Mouse (Mus musculus) lung, adult 2 months (tissue): Measurements from ENCODE around the gene C1ql2. TPM values are rescaled to one million over a fixed set of nuclear protein-coding genes. Genes with fewer than 3 reads are reported as not detected.

ENCODE experiments used
- DNase-seq: peaks from one replicate; pipeline ENCODE4 v3.0.0; 2022
- H3K4me1 ChIP-seq: fragments of 200-500 bp; 2 replicates; pipeline ENCODE4 v1.6.1; 2011; ENCODE audit warnings: low read length; ENCODE audit not compliant: control insufficient read depth, insufficient read depth
- H3K4me3 ChIP-seq: fragments of 200-500 bp; replicated peaks from 2 replicates; pipeline ENCODE3; 2011; ENCODE audit warnings: low read depth, mild to moderate bottlenecking, control low read depth, low read length; ENCODE audit errors: extremely low read depth
- CTCF ChIP-seq: fragments of 200-500 bp; IDR thresholded peaks from 2 replicates; pipeline ENCODE4 v1.5.1; 2011; ENCODE audit warnings: mild to moderate bottlenecking, low read length, control low read depth; ENCODE audit not compliant: insufficient read depth
- POLR2A ChIP-seq: fragments of 200-500 bp; IDR thresholded peaks from 2 replicates; pipeline ENCODE4 v1.6.1; 2011; ENCODE audit warnings: low read depth, mild to moderate bottlenecking, control low read depth, low read length, borderline replicate concordance; ENCODE audit errors: extremely low read depth
- WGBS: fragments of 180-500 bp; shearing (Covaris S2); methylation state at CpG from one replicate; pipeline ENCODE4 v1.1.7; 2018; 5-methylcytosine and 5-hydroxymethylcytosine counted together
- polyA plus RNA-seq: library from polyadenylated mRNA; depleted of rRNA; stranded (reverse); fragments of >200 nt; gene quantifications from 2 replicates; pipeline ENCODE4 v1.2.3, GENCODE M21; 2012; rRNA removed

Gene C1ql2
- polyA plus RNA-seq, 1 experiment = 0.12 TPM

GRCm38 (mm10) chr1:120374832-120375231 lies 34.5 kb downstream of the C1ql2 start:
- WGBS = 70% methylated on average over 2 of the region's 2 CpGs
- no peak for TF ChIP-seq CTCF
- TF ChIP-seq POLR2A = no peak
- Histone ChIP-seq H3K4me3 (no peak overlapping the region), H3K4me1 (no peaks in the 10 kb centered on the region)
- no peak for DNase-seq

DNA sequence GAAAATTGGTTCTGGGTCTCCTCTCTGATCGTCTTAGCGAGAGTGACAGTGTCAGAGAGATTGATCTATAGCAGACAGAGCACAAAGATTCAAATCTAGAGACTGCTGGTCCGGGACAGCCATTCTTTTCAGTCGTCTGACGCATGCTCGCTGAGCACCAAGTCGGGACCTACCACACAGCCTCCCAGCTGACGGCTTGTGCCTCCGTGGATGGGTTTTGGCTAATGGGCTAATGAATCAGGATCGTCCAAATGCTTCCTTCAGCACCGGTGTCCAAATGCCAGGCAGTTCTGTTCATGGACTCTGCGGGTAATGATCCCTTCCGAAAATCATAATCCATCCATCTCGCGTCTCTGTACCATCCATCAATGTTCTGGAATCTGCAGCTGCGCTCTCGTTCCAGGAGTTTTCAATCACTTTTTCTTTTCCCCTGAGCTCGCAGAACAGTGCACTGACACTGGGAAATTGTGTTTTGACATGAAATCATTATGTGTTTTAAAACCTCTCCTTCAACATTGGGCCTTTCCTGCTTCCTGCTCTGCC lies 44.7 kb downstream of the C1ql2 start:
- Histone ChIP-seq H3K4me1 (no peaks in the 10 kb centered on the region), H3K4me3 (no peak overlapping the region)
- TF ChIP-seq CTCF (no peak), POLR2A (no peak)
- no peak for DNase-seq
- WGBS = 79% methylated on average over 18 of the region's 18 CpGs

DNA sequence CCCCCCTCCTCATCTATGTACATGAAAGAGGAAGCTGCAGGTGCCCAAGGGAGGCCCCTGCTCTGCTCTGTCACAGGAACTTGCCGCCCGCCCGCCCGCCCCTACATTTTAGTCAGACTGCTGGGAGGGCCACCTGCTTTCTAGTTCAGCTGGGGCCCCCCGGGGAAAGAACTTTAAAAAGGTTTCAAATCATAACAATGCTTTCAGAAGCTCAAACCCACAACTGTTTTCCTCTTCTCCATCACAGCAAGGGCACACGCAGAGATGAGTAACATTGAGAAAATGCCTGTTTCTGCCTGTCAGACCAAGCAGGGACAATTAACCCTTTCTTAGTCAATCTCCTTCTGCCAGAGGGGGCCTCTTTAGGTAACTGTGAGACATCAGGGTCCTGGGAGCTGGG lies 49.4 kb downstream of the C1ql2 start:
- TF ChIP-seq CTCF = no peak
- no peak for TF ChIP-seq POLR2A
- no peak for DNase-seq
- Histone ChIP-seq H3K4me3 (no peak overlapping the region), H3K4me1 (no peaks in the 10 kb centered on the region)
- WGBS = 26% methylated on average over 6 of the region's 6 CpGs

DNA sequence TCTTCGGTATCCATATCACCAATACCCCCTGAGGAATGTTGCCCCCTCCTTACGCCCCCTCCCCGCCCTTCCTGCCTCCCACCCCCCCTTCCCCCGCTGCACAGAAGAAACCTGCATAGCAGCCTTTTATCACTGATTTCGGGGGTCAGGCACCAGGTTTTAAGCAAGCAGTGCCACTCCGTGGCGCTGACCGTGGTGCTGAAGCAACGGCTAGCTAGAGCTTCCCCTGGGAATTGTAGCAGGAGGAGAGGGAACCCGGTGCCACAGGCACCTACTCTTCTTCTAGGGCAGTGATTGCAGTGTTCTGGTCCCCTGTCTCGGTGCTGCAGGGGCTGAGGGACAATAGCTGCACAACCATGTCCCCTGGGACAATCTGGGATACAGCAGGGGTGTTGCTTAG lies 50.0 kb downstream of the C1ql2 start:
- Histone ChIP-seq H3K4me3 (no peak overlapping the region), H3K4me1 (no peaks in the 10 kb centered on the region)
- WGBS = 4% methylated on average over 11 of the region's 11 CpGs
- peak; percentile 14 for DNase-seq
- no peak for TF ChIP-seq CTCF
- no peak for TF ChIP-seq POLR2A

Other genes with a start within 250 kb of the C1ql2 start
- 193 and 281 TPM in 2 replicates for gene Dbi, start 219.5 kb upstream of the C1ql2 start, polyA plus RNA-seq
- gene 3110009E18Rik, start 219.4 kb upstream of the C1ql2 start, polyA plus RNA-seq = 1.5 and 1.7 TPM in 2 replicates
- 58.3 and 67.0 TPM in 2 replicates for gene Steap3, start 67.9 kb upstream of the C1ql2 start, polyA plus RNA-seq
- 5.3 and 7.8 TPM in 2 replicates for gene Marco, start 164.4 kb downstream of the C1ql2 start, polyA plus RNA-seq